Mouse (Mus musculus) intestine, embryonic 15.5 days (tissue): Measurements from ENCODE around the gene Tmem108. TPM values are rescaled to one million over a fixed set of nuclear protein-coding genes. Genes with fewer than 3 reads are reported as not detected.

Experiments used
- ATAC-seq: fragments of 200-750 bp; cut with Nextera tagmentation; 2 replicates; pipeline ENCODE4 v1.8.0; 2017; ENCODE audit warnings: moderate TSS enrichment, moderate library complexity
- H3K27ac ChIP-seq: fragments of 300-500 bp; sonication (generic); 2 replicates; pipeline ENCODE4 v1.5.1; 2015; ENCODE audit warnings: mild to moderate bottlenecking, inconsistent platforms
- H3K27me3 ChIP-seq: fragments of 300-500 bp; sonication (generic); replicated peaks from 2 replicates; pipeline ENCODE4 v1.6.1; 2015; ENCODE audit warnings: inconsistent platforms
- H3K36me3 ChIP-seq: fragments of 300-500 bp; sonication (generic); 2 replicates; pipeline ENCODE4 v1.6.1; 2015; ENCODE audit warnings: inconsistent platforms
- H3K4me1 ChIP-seq: fragments of 300-500 bp; sonication (generic); replicated peaks from 2 replicates; pipeline ENCODE4 v1.6.1; 2015; ENCODE audit warnings: inconsistent platforms
- H3K4me2 ChIP-seq: fragments of 300-500 bp; sonication (generic); replicated peaks from 2 replicates; pipeline ENCODE4 v1.6.1; 2015; ENCODE audit warnings: mild to moderate bottlenecking, inconsistent platforms
- H3K4me3 ChIP-seq: fragments of 300-500 bp; sonication (generic); replicated peaks from 2 replicates; pipeline ENCODE4 v1.5.1; 2015; ENCODE audit warnings: inconsistent platforms
- H3K9ac ChIP-seq: fragments of 300-500 bp; sonication (generic); 2 replicates; pipeline ENCODE4 v1.6.1; 2015; ENCODE audit warnings: inconsistent platforms
- H3K9me3 ChIP-seq: fragments of 300-500 bp; sonication (generic); 2 replicates; pipeline ENCODE4 v1.6.1; 2016; ENCODE audit warnings: inconsistent platforms
- WGBS: fragments of 180-500 bp; shearing (Covaris S2); methylation state at CpG from one replicate; pipeline ENCODE4 v1.1.7; 2015; 5-methylcytosine and 5-hydroxymethylcytosine counted together
- polyA plus RNA-seq: library from polyadenylated mRNA; unstranded; fragments of >200 nt; fragmentation: Nextera tagmentation; extraction: Ambion mirVana; gene quantifications from 2 replicates; pipeline ENCODE4 v1.2.1, GENCODE M21; 2015

The Tmem108 gene
- polyA plus RNA-seq, 1 experiment from 2014 or later = 10.2 TPM

GRCm38 (mm10) chr9:103545729-103546128 lies 215.9 kb downstream of the Tmem108 start:
- no peak overlapping the region for H3K4me2 ChIP-seq
- no peaks in the 10 kb centered on the region for H3K36me3 ChIP-seq
- H3K9me3 ChIP-seq = no peaks in the 10 kb centered on the region
- no peak for ATAC-seq
- no peaks in the 10 kb centered on the region for H3K27me3 ChIP-seq
- H3K4me3 ChIP-seq = no peak overlapping the region
- WGBS = 67% methylated on average over 4 of the region's 4 CpGs
- H3K27ac ChIP-seq = no peak overlapping the region
- H3K9ac ChIP-seq = no peak overlapping the region
- H3K4me1 ChIP-seq = no peaks in the 10 kb centered on the region

GRCm38 (mm10) chr9:103545271-103545670 lies 216.4 kb downstream of the Tmem108 start:
- 49% methylated on average over 4 of the region's 4 CpGs for WGBS
- Histone ChIP-seq H3K36me3 (no peaks in the 10 kb centered on the region), H3K4me1 (no peaks in the 10 kb centered on the region), H3K27ac (no peak overlapping the region), H3K9ac (no peak overlapping the region), H3K4me3 (no peak overlapping the region), H3K9me3 (no peaks in the 10 kb centered on the region), H3K4me2 (no peak overlapping the region), H3K27me3 (no peaks in the 10 kb centered on the region)
- no peak for ATAC-seq

GRCm38 (mm10) chr9:103544599-103544998 lies 217.0 kb downstream of the Tmem108 start:
- Histone ChIP-seq H3K4me3 (no peak overlapping the region), H3K4me2 (no peak overlapping the region), H3K27me3 (no peaks in the 10 kb centered on the region), H3K36me3 (no peaks in the 10 kb centered on the region), H3K9ac (no peak overlapping the region), H3K4me1 (no peaks in the 10 kb centered on the region), H3K27ac (no peak overlapping the region), H3K9me3 (no peaks in the 10 kb centered on the region)
- 63% methylated on average over 1 of the region's 1 CpGs for WGBS
- ATAC-seq = no peak

DNA sequence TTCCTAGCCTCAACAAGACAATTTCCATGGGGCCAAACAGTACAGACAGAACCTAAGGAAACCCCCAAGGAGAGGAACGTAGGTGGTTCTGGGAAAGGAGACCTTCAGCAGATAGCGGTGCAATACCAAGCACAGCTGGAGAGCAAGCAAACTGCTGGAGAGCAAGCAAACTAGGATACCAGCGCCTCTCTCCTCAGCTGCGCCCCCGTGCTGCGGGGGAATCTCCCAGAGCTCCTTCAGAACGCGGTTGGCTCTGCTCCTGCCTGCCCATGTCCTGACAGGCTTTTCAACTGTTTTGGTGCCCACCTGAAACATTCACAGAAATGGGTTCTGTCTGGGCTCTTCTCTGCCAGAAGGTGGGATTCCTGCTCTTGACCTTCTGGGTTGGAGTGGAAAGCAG lies 221.1 kb downstream of the Tmem108 start:
- no peak for ATAC-seq
- WGBS = 82% methylated on average over 8 of the region's 8 CpGs

DNA sequence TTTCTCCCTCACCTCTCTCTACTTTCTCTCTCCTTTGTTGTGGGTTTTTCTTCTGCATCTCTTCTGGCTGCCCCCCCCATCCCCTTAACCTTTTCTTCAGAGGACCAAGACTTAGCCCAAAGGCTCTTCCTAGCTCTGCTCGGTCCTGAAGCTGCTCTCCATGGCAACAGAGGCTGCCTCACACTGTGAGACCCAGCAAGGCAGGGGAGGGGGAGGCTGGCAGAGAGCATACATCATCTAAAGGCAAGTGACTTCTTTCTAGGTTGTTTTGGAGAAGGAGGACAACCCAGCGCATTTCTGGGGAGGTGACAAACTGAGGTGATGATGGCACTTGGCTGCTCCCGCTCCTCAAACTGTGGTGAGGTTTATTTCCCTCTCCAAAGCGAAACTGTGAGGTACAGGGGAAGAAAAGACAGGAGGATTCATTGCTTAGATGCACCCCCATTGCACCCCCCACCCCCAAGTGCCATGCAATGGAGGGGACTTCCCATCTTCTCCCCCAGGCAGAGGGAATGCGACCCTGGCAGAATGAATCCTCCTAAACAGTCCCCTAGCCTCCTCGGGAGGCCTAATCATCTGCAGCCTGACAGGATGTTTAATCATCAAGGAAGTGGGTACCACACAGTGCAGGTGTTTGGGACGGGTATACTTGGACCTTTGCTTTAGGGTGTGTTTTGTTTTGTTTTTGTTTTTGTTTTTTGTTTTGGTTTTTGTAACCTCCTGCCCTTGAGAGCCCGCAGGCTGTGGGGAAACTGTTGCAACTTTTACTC lies 223.4 kb downstream of the Tmem108 start:
- ATAC-seq = no peak
- WGBS = 42% methylated on average over 8 of the region's 8 CpGs

More for the DNA sequence above, 221.1 kb downstream of the Tmem108 start:
- no peaks in the 10 kb centered on the region for H3K27me3 ChIP-seq
- no peaks in the 10 kb centered on the region for H3K9me3 ChIP-seq
- H3K4me2 ChIP-seq = no peak overlapping the region
- no peaks in the 10 kb centered on the region for H3K4me1 ChIP-seq
- no peak overlapping the region for H3K4me3 ChIP-seq
- H3K36me3 ChIP-seq = no peaks in the 10 kb centered on the region
- H3K9ac ChIP-seq = no peak overlapping the region
- H3K27ac ChIP-seq = no peak overlapping the region

DNA sequence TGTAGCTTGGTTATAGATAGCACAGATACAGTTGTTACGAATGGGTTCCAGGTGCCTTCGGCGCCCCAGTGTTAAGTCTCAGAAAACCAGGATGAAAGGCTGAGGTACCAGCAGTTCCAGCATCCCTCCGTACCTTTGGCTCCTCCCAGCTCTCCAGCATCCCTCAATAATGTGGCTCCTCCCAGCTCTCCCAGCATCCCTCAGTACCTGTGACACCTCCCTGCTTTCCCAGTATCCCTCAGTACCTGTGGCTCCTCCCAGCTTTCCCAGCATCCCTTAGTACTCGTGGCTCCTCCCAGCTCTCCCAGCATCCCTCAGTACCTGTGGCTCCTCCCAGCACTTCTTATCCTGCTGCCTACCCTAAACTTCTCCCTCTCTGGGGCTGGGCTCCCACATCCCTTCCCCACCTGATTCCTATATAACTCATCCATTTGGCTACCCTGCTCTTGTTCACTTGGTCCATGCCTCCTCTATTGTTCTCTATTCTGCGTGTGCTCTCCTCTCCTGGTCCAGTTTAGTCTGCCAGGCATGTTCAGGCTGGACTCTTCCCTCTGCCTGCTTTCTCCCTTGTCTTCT lies 225.5 kb downstream of the Tmem108 start:
- WGBS = 92% methylated on average over 6 of the region's 6 CpGs
- no peak overlapping the region for H3K27ac ChIP-seq
- no peak overlapping the region for H3K9ac ChIP-seq
- H3K4me1 ChIP-seq = no peaks in the 10 kb centered on the region
- H3K36me3 ChIP-seq = no peaks in the 10 kb centered on the region
- H3K4me2 ChIP-seq = no peak overlapping the region
- no peaks in the 10 kb centered on the region for H3K27me3 ChIP-seq
- ATAC-seq = no peak
- H3K9me3 ChIP-seq = no peaks in the 10 kb centered on the region
- H3K4me3 ChIP-seq = no peak overlapping the region

More for the DNA sequence above, 223.4 kb downstream of the Tmem108 start:
- no peaks in the 10 kb centered on the region for H3K4me1 ChIP-seq
- H3K4me2 ChIP-seq = no peak overlapping the region
- H3K9ac ChIP-seq = no peak overlapping the region
- no peaks in the 10 kb centered on the region for H3K36me3 ChIP-seq
- H3K27ac ChIP-seq = no peak overlapping the region
- H3K27me3 ChIP-seq = no peaks in the 10 kb centered on the region
- H3K4me3 ChIP-seq = no peak overlapping the region
- no peaks in the 10 kb centered on the region for H3K9me3 ChIP-seq

- ATAC-seq = no peak
- Histone ChIP-seq H3K4me3 (no peak overlapping the region), H3K27ac (no peak overlapping the region), H3K27me3 (no peaks in the 10 kb centered on the region), H3K36me3 (no peaks in the 10 kb centered on the region), H3K4me2 (no peak overlapping the region), H3K9me3 (no peaks in the 10 kb centered on the region), H3K9ac (no peak overlapping the region), H3K4me1 (no peaks in the 10 kb centered on the region; the same call in 1 of the 2 replicates)
- WGBS = 26% methylated on average over 10 of the region's 10 CpGs
These were observed 236.5 kb downstream of the Tmem108 start for GRCm38 (mm10) chr9:103525041-103525537.

- H3K4me3 ChIP-seq = no peak overlapping the region
- ATAC-seq = no peak
- H3K4me1 ChIP-seq = no peaks in the 10 kb centered on the region; the same call in 1 of the 2 replicates
- no peaks in the 10 kb centered on the region for H3K9me3 ChIP-seq
- 51% methylated on average over 5 of the region's 5 CpGs for WGBS
- no peak overlapping the region for H3K9ac ChIP-seq
- no peak overlapping the region for H3K4me2 ChIP-seq
- no peaks in the 10 kb centered on the region for H3K36me3 ChIP-seq
- no peak overlapping the region for H3K27ac ChIP-seq
- H3K27me3 ChIP-seq = no peaks in the 10 kb centered on the region
These were observed 237.0 kb downstream of the Tmem108 start for GRCm38 (mm10) chr9:103524600-103524999.

GRCm38 (mm10) chr9:103523742-103524403 lies 237.8 kb downstream of the Tmem108 start:
- no peak overlapping the region for H3K9ac ChIP-seq
- no peak overlapping the region for H3K4me3 ChIP-seq
- H3K4me2 ChIP-seq = no peak overlapping the region
- WGBS = 64% methylated on average over 7 of the region's 7 CpGs
- no peaks in the 10 kb centered on the region for H3K27me3 ChIP-seq
- no peak overlapping the region for H3K27ac ChIP-seq
- no peaks in the 10 kb centered on the region for H3K36me3 ChIP-seq
- no peaks in the 10 kb centered on the region for H3K9me3 ChIP-seq
- H3K4me1 ChIP-seq = no peaks in the 10 kb centered on the region; the same call in 1 of the 2 replicates
- no peak for ATAC-seq

DNA sequence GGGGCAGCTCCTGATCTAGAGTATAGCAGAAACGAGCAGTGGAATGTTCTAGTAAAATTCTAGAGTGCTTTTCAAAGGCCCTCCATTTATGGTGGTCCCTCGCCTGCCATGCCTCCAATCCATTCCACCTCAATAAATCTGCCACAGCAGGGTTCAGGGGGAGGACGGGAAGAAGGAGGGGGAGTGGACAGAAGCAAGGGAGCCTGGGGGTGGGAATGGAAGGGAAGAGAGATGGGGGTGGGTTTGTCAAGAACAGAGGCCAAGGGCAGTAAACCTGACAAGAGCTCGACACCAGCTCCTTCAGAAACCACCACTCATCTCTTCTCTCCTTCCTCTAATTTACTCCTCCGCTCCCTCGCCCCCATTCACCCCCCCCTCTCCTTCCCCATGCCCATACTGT lies 238.6 kb downstream of the Tmem108 start:
- no peak overlapping the region for H3K9ac ChIP-seq
- H3K27ac ChIP-seq = no peak overlapping the region
- 44% methylated on average over 6 of the region's 6 CpGs for WGBS
- ATAC-seq = no peak
- H3K4me2 ChIP-seq = no peak overlapping the region
- H3K4me3 ChIP-seq = no peak overlapping the region
- no peaks in the 10 kb centered on the region for H3K27me3 ChIP-seq
- H3K4me1 ChIP-seq = no peaks in the 10 kb centered on the region; the same call in 1 of the 2 replicates
- H3K9me3 ChIP-seq = no peaks in the 10 kb centered on the region
- no peaks in the 10 kb centered on the region for H3K36me3 ChIP-seq

GRCm38 (mm10) chr9:103513884-103514283 lies 247.8 kb downstream of the Tmem108 start:
- no peak overlapping the region for H3K9ac ChIP-seq
- H3K36me3 ChIP-seq = no peaks in the 10 kb centered on the region
- no peak overlapping the region for H3K27ac ChIP-seq
- no peak overlapping the region for H3K4me3 ChIP-seq
- H3K27me3 ChIP-seq = no peaks in the 10 kb centered on the region
- ATAC-seq = no peak
- 67% methylated on average over 2 of the region's 2 CpGs for WGBS
- H3K4me1 ChIP-seq = no peaks in the 10 kb centered on the region
- H3K4me2 ChIP-seq = no peak overlapping the region
- no peaks in the 10 kb centered on the region for H3K9me3 ChIP-seq

- Histone ChIP-seq H3K36me3 (no peaks in the 10 kb centered on the region), H3K4me2 (no peak overlapping the region), H3K27ac (no peak overlapping the region), H3K27me3 (no peaks in the 10 kb centered on the region), H3K4me3 (no peak overlapping the region), H3K9ac (no peak overlapping the region), H3K9me3 (no peaks in the 10 kb centered on the region), H3K4me1 (peaks cover 6% of the 10 kb centered on the region; the same call in 1 of the 2 replicates)
- no peak for ATAC-seq
- 88% methylated on average over 6 of the region's 6 CpGs for WGBS
These were observed 249.4 kb downstream of the Tmem108 start for GRCm38 (mm10) chr9:103512257-103512656.
